Mouse (Mus musculus): Measurements from ENCODE around the gene Pip4k2a. TPM values are rescaled to one million over a fixed set of nuclear protein-coding genes. Genes with fewer than 3 reads are reported as not detected.
"Not testable (repeated sequence)": the region's sequence is repeated elsewhere in the genome, so short reads cannot be mapped to it uniquely, and the experiment has no call there.

Pip4k2a gene
- polyA plus RNA-seq, 1 experiment from 2014 or later: 7.5 TPM

GRCm38 (mm10) chr2:18897742-18898256 lies 100.1 kb downstream of the Pip4k2a start:
- peaks cover 20% of the 10 kb centered on the region for H3K4me1 ChIP-seq
- no peaks in the 10 kb centered on the region for H3K27me3 ChIP-seq (ENCODE audit: poor library complexity, severe bottlenecking)
- DNase-seq (ENCODE audit: extremely low spot score, low spot score): no peak
- 0 out of 2 replicates have a peak, but pooled peaks cover 2% of the 10 kb centered on the region for H3K36me3 ChIP-seq (replicated peaks)
- 0 out of 2 replicates have a peak overlapping the region, but pooled peaks have one; percentile 25 for H3K27ac ChIP-seq
- no peak overlapping the region for H3K4me3 ChIP-seq
- peaks cover 4% of the 10 kb centered on the region; the same call in 1 of the 2 replicates for H3K9me3 ChIP-seq
- WGBS: 31% methylated on average over 10 of the region's 10 CpGs

GRCm38 (mm10) chr2:18896015-18896414 lies 101.9 kb downstream of the Pip4k2a start:
- no peak for DNase-seq (ENCODE audit: extremely low spot score, low spot score)
- H3K36me3 ChIP-seq (replicated peaks): no peaks in the 10 kb centered on the region

GRCm38 (mm10) chr2:18893336-18893735 lies 104.6 kb downstream of the Pip4k2a start:
- H3K4me3 ChIP-seq; H3K9me3 ChIP-seq; H3K36me3 ChIP-seq (replicated peaks); H3K27ac ChIP-seq; DNase-seq (ENCODE audit: extremely low spot score, low spot score); H3K27me3 ChIP-seq (ENCODE audit: poor library complexity, severe bottlenecking): not testable (repeated sequence)
- WGBS: 94% methylated on average over 1 of the region's 1 CpGs
- peaks cover 19% of the 10 kb centered on the region for H3K4me1 ChIP-seq

More at GRCm38 (mm10) chr2:18896015-18896414, 101.9 kb downstream of the Pip4k2a start:
- 51% methylated on average over 6 of the region's 6 CpGs for WGBS
- Histone ChIP-seq H3K27me3 (ENCODE audit: poor library complexity, severe bottlenecking) (no peaks in the 10 kb centered on the region), H3K4me1 (peaks cover 20% of the 10 kb centered on the region), H3K4me3 (no peak overlapping the region), H3K27ac (no peak overlapping the region), H3K9me3 (peaks cover 4% of the 10 kb centered on the region; the same call in 1 of the 2 replicates)

- 93% methylated on average over 10 of the region's 10 CpGs for WGBS
- Histone ChIP-seq H3K4me1 (peaks cover 6% of the 10 kb centered on the region), H3K36me3 (replicated peaks) (no peaks in the 10 kb centered on the region), H3K27ac (no peak overlapping the region), H3K27me3 (ENCODE audit: poor library complexity, severe bottlenecking) (no peaks in the 10 kb centered on the region), H3K9me3 (no peaks in the 10 kb centered on the region), H3K4me3 (no peak overlapping the region)
- no peak for DNase-seq (ENCODE audit: extremely low spot score, low spot score)
Measured at GRCm38 (mm10) chr2:18891991-18892537, 105.9 kb downstream of the Pip4k2a start.

GRCm38 (mm10) chr2:18890227-18891001 lies 107.5 kb downstream of the Pip4k2a start:
- no peak for DNase-seq (ENCODE audit: extremely low spot score, low spot score)
- Histone ChIP-seq H3K27me3 (ENCODE audit: poor library complexity, severe bottlenecking) (no peaks in the 10 kb centered on the region), H3K4me3 (no peak overlapping the region), H3K36me3 (replicated peaks) (no peaks in the 10 kb centered on the region), H3K4me1 (no peaks in the 10 kb centered on the region), H3K9me3 (no peaks in the 10 kb centered on the region), H3K27ac (no peak overlapping the region)
- WGBS: 83% methylated on average over 11 of the region's 11 CpGs

- Histone ChIP-seq H3K4me1 (no peaks in the 10 kb centered on the region), H3K4me3 (no peak overlapping the region), H3K27ac (no peak overlapping the region), H3K27me3 (ENCODE audit: poor library complexity, severe bottlenecking) (no peaks in the 10 kb centered on the region), H3K9me3 (no peaks in the 10 kb centered on the region; the same call in 1 of the 2 replicates), H3K36me3 (replicated peaks) (no peaks in the 10 kb centered on the region)
- DNase-seq (ENCODE audit: extremely low spot score, low spot score): no peak
- WGBS: 86% methylated on average over 3 of the region's 3 CpGs
Measured at GRCm38 (mm10) chr2:18884277-18884676, 113.6 kb downstream of the Pip4k2a start.

GRCm38 (mm10) chr2:18874626-18875025 lies 123.3 kb downstream of the Pip4k2a start:
- Histone ChIP-seq H3K27ac (no peak overlapping the region), H3K36me3 (replicated peaks) (no peaks in the 10 kb centered on the region), H3K4me1 (no peaks in the 10 kb centered on the region), H3K27me3 (ENCODE audit: poor library complexity, severe bottlenecking) (no peaks in the 10 kb centered on the region), H3K9me3 (no peaks in the 10 kb centered on the region; the same call in 1 of the 2 replicates), H3K4me3 (no peak overlapping the region)
- WGBS: 97% methylated on average over 7 of the region's 7 CpGs
- no peak for DNase-seq (ENCODE audit: extremely low spot score, low spot score)

GRCm38 (mm10) chr2:18874063-18874462 lies 123.9 kb downstream of the Pip4k2a start:
- 95% methylated on average over 8 of the region's 8 CpGs for WGBS
- DNase-seq (ENCODE audit: extremely low spot score, low spot score): no peak
- H3K9me3 ChIP-seq: no peaks in the 10 kb centered on the region; the same call in 1 of the 2 replicates
- no peak overlapping the region for H3K4me3 ChIP-seq
- no peak overlapping the region for H3K27ac ChIP-seq
- no peaks in the 10 kb centered on the region for H3K36me3 ChIP-seq (replicated peaks)
- no peaks in the 10 kb centered on the region for H3K27me3 ChIP-seq (ENCODE audit: poor library complexity, severe bottlenecking)
- no peaks in the 10 kb centered on the region for H3K4me1 ChIP-seq

GRCm38 (mm10) chr2:18873440-18873839 lies 124.5 kb downstream of the Pip4k2a start:
- Histone ChIP-seq H3K27ac (no peak overlapping the region), H3K4me1 (no peaks in the 10 kb centered on the region), H3K4me3 (no peak overlapping the region), H3K27me3 (ENCODE audit: poor library complexity, severe bottlenecking) (no peaks in the 10 kb centered on the region), H3K9me3 (no peaks in the 10 kb centered on the region; the same call in 1 of the 2 replicates), H3K36me3 (replicated peaks) (no peaks in the 10 kb centered on the region)
- 72% methylated on average over 3 of the region's 3 CpGs for WGBS
- DNase-seq (ENCODE audit: extremely low spot score, low spot score): no peak

GRCm38 (mm10) chr2:18872797-18873196 lies 125.1 kb downstream of the Pip4k2a start:
- Histone ChIP-seq H3K27ac (no peak overlapping the region), H3K36me3 (replicated peaks) (no peaks in the 10 kb centered on the region), H3K4me1 (no peaks in the 10 kb centered on the region), H3K27me3 (ENCODE audit: poor library complexity, severe bottlenecking) (no peaks in the 10 kb centered on the region), H3K9me3 (no peaks in the 10 kb centered on the region), H3K4me3 (no peak overlapping the region)
- DNase-seq (ENCODE audit: extremely low spot score, low spot score): peak; percentile 55
- WGBS: 17% methylated on average over 2 of the region's 2 CpGs

GRCm38 (mm10) chr2:18871087-18871486 lies 126.8 kb downstream of the Pip4k2a start:
- Histone ChIP-seq H3K27ac (no peak overlapping the region), H3K4me3 (no peak overlapping the region), H3K4me1 (no peaks in the 10 kb centered on the region), H3K36me3 (replicated peaks) (no peaks in the 10 kb centered on the region), H3K9me3 (no peaks in the 10 kb centered on the region), H3K27me3 (ENCODE audit: poor library complexity, severe bottlenecking) (peaks cover 8% of the 10 kb centered on the region; the same call in 1 of the 2 replicates)
- no peak for DNase-seq (ENCODE audit: extremely low spot score, low spot score)
- WGBS: 97% methylated on average over 3 of the region's 3 CpGs

GRCm38 (mm10) chr2:18867069-18867468 lies 130.9 kb downstream of the Pip4k2a start:
- H3K9me3 ChIP-seq: no peaks in the 10 kb centered on the region
- no peaks in the 10 kb centered on the region for H3K4me1 ChIP-seq
- H3K27me3 ChIP-seq (ENCODE audit: poor library complexity, severe bottlenecking): peaks cover 42% of the 10 kb centered on the region
- no peak overlapping the region for H3K27ac ChIP-seq
- 0 out of 2 replicates have a peak, but pooled peaks cover 3% of the 10 kb centered on the region for H3K36me3 ChIP-seq (replicated peaks)
- H3K4me3 ChIP-seq: no peak overlapping the region
- WGBS: 98% methylated on average over 2 of the region's 2 CpGs
- no peak for DNase-seq (ENCODE audit: extremely low spot score, low spot score)

GRCm38 (mm10) chr2:18864719-18865118 lies 133.2 kb downstream of the Pip4k2a start:
- Histone ChIP-seq H3K27ac (no peak overlapping the region), H3K4me3 (no peak overlapping the region), H3K4me1 (peaks cover 21% of the 10 kb centered on the region), H3K36me3 (replicated peaks) (0 out of 2 replicates have a peak, but pooled peaks cover 3% of the 10 kb centered on the region), H3K9me3 (no peaks in the 10 kb centered on the region), H3K27me3 (ENCODE audit: poor library complexity, severe bottlenecking) (peaks cover 58% of the 10 kb centered on the region)
- WGBS: 93% methylated on average over 5 of the region's 5 CpGs
- DNase-seq (ENCODE audit: extremely low spot score, low spot score): no peak
